Mouse (Mus musculus): ENCODE results near the gene Myoz1.

DNA sequence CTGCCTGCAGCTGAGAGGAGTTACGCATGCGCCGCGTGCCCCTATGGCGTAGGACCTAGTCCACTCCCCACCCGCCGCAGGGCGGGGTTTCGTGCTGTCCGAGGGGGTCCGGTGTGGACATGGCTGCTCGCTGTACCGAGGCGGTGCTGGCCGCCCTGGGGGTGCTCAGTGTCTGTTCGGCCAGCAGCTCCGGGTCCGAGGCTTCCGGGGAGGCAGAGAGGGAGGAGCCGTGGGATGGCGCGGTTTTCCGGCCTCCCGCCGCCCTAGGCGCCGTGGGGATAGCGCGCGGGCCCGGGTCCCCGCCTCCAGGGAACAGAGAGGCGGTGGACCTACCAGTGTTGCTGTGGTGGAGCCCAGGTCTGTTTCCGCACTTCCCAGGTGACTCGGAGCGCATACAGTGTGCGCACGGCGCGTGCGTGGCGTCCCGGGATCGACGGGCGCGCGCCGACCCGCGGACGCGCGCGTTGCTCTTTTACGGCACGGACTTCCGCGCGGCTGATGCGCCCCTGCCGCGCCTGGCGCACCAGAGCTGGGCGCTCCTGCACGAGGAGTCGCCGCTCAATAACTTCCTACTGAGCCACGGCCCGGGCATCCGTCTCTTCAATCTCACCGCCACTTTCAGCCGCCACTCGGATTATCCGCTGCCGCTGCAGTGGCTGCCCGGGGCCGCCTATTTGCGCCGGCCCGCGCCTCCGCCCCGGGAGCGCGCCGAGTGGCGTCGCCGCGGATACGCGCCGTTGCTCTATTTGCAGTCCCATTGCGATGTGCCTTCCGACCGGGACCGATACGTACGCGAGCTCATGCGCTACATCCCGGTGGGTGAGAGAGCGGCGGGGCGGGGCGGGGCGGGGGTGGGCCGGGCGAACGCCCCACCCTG is 38.8 kb upstream of the Myoz1 start, which contains the start of gene Fut11:
- TF ChIP-seq EP300 (IDR thresholded peaks at IDR 0.05; ENCODE audit: insufficient read depth, low read depth, low read length) (no peak), CTCF (IDR thresholded peaks at IDR 0.05; ENCODE audit: low read depth, low read length) (no peak), POLR2A (IDR thresholded peaks at IDR 0.05; ENCODE audit: insufficient read depth, low read length) (no peak)
